Mouse (Mus musculus) NIH3T3 (cell line): ENCODE data around the gene Zbtb44.

ENCODE experiments used
- DNase-seq: peaks from one replicate; pipeline ENCODE4 v3.0.0-alpha.2; 2012; ENCODE audit warnings: low read depth

Zbtb44 gene

GRCm38 (mm10) chr9:31070706-31071105, 40.3 kb downstream of the Zbtb44 start:
- DNase-seq = no peak

GRCm38 (mm10) chr9:31072256-31072655, 41.8 kb downstream of the Zbtb44 start:
- no peak for DNase-seq

GRCm38 (mm10) chr9:31073797-31074196, 43.4 kb downstream of the Zbtb44 start:
- DNase-seq = no peak

- no peak for DNase-seq
Observed at GRCm38 (mm10) chr9:31074836-31075235, 44.4 kb downstream of the Zbtb44 start.

DNA sequence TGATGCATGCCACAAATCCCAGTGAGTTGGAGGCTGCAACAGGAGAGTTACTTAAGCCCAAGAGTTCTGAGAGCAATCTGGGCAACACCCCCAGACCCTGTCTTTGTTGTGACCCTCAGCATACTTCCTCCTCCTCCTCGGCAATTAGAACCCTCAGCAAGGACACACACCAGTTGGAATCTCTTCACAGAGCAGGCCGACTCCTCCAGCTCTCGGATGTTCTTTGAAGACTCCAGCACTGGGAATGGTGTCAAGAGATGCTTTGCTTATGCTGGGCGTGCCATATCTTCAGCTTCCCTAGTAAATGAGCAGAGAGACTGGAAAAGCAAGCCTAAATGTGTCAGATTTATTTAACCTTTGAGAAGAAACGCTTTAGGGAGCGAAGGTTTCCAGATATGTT, 50.3 kb downstream of the Zbtb44 start:
- no peak for DNase-seq

GRCm38 (mm10) chr9:31082054-31082666, 51.7 kb downstream of the Zbtb44 start:
- DNase-seq = peak; percentile 76

- DNase-seq = no peak
Observed at GRCm38 (mm10) chr9:31082771-31083170, 52.3 kb downstream of the Zbtb44 start.

- no peak for DNase-seq
Observed at GRCm38 (mm10) chr9:31085556-31085955, 55.1 kb downstream of the Zbtb44 start.

DNA sequence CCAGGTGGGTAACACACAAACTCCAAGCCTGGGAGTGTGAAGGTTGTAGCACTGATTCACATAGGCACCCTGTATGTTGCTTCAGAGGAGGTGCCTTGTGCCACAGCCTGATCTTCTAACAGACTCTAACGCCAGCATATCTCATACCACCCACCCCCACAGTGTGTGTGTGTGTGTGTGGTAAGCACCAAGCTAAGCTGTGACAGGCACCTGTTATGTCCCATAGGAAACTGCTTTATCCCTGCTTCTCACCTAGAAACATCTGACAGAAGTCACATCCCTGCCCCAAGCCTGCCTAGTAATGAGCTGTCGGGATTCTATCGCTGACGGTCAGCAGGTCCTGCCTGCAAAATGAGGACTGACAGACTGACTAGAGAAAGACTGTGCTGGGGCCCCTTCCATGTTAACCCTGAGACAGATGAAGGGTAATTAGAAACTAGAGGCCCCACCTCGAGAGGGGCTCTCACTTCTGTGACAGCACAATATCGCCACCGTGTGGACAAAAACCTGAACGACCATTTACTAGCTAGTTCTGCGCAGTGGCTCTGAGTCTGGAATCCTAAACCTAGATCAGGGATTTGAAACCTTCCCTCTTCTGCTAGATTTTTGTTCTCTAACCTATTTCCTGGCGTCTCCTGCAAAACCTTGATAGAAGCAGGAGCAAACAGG, 55.8 kb downstream of the Zbtb44 start:
- peak; percentile 75 for DNase-seq

GRCm38 (mm10) chr9:31086754-31087145, 56.3 kb downstream of the Zbtb44 start:
- no peak for DNase-seq

DNA sequence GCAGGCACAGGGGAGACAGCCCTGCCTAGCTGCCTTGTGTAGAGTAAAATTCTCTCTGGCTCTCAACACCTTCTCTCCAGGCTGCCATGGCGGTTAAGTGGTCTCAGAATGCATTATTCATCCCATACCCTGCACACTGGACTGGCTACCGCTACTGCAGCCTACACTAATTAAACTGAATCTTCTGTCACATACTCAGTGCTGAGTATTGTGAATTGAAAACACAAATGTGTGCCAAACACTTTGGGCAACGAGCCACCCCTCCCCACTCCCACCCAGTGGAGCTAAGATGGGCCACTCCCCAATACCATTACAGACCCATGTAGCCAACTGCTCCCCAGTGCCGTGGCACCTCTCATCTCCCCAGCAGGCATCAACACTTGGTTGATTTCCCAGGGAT, 57.0 kb downstream of the Zbtb44 start:
- no peak for DNase-seq

DNA sequence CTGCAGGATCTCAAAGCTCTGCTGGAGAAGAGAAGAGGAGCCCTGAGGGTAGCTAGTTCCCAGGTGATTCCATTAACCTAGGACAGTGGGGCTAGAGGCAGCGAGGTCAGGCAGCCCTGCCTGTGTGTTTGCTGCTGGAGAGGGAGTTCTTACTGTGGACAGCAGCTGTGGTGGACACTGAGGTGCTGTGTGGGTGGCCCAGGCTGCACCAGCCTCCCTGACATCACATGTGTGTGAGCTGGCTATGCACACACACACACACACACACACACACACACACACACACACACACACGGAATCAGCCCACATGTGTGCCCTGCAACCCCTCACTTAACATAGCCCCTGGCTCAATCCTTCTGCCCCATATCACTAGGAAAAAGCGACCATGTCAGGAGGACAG, 57.7 kb downstream of the Zbtb44 start:
- DNase-seq = no peak

GRCm38 (mm10) chr9:31088883-31089282, 58.4 kb downstream of the Zbtb44 start:
- DNase-seq = no peak

DNA sequence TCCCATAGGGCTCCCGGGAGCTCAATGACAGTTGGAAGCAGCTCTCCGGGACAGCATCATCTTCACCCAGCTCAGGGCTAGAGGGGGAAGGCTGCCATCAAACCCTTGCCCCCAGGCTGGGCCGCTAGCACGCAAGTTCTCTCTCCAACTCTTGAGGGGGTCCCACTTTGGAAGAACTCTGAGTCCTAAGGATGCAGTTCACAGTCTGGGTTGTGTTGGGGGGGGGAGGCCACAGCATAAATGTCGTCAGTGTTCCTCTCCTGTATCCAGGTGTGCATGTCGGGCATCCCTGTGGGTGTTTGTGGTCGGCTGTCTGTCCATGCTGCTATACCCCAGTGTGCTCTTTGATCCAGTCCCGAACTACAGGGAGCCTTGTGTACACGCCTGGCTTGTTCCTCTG, 59.1 kb downstream of the Zbtb44 start:
- no peak for DNase-seq

DNA sequence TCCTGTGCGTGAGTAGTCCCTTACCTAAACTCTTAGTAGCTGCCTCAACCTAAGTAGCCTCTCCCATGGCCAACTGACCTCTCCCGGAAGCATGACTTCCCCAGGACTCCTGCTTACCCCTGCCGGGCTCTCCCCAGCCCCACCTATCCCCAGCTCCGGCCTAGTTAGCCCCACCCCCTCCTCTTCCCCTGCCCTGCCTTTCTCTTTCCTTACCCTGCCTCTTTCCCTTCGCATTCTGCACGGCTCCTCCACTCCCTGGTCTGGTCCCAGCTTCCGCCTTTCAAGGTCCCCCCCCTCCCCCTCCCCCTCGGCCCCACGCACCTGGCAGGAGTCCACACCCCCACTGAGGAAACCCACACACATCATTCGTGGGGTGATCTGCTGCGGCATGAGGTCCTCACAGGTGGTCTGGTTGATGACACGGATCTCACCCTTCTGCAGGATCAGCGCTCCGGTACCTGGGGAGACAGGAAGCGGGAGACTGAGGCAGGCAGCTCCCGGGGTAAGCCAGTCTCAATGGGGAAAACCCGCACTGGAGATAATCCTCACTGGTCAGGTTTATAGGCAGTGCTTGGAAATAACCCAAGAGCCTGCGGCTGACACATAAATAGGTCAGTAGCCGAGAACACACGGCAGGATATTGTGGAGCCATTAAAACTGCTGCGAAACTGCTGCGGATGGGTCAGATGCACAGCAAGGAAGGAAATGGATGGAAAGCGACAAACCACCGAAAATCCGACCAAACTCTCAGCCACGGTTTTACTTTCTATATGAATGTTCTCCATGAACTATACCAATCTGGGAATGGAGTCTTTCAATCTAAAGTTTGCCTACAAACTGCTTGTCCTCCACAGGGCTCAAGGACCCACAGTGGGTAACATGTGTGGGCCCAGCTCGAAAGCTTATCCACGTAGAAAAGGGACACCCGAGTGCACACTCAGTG, 59.9 kb downstream of the Zbtb44 start:
- DNase-seq = no peak

- DNase-seq = no peak
Observed at GRCm38 (mm10) chr9:31091162-31091581, 60.7 kb downstream of the Zbtb44 start.

DNA sequence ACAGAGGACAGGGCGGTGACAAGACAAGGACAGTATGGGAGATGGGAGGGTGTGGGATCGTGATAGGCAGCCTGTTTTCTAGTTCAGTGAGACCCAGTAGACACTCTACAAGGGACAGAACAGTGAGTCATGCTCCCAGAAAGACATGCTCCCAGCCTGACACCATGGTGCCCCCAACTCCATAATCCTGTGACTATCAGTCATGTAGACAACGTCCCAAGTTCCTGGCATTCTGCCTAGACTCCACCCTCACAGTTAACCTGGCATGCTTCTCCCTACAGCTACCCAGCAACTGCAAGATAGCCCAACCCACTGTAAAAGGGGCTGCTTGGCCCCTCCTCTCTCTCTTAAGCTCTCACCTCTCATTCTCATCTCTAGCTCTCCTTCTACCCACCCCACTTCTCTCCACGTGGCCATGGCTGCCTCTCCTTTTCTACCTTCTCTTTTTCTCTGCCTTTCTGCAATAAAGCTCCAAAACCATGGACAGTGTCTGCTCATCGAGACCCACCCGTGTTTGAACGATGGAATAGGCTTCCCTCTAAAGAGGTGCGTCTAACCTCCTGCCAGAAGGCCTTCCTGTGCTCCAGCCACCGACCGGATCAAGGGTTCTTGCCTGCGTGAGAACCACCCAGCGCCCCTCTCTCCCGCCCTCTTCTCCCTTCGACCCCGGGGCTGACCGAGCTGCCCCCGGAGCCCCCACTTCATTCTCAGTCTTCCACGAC, 61.8 kb downstream of the Zbtb44 start:
- DNase-seq = no peak

DNA sequence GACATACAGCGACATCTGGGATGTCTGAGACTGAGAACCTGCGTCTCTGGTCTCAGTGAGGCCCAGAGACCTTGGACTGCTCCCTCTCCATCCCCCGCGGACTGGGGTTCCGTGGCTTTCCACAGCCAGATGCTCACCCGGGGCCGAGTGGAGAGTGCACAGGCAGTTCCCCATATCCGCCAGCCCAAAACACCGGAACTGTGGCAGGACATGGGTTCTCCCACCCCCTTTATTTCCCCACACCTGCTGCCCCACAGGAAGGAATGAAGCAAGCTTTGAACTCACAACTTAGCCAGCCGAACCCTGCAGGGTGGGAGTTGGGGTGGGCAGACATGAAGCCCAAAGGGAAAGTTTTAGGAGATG, 62.4 kb downstream of the Zbtb44 start:
- no peak for DNase-seq

DNA sequence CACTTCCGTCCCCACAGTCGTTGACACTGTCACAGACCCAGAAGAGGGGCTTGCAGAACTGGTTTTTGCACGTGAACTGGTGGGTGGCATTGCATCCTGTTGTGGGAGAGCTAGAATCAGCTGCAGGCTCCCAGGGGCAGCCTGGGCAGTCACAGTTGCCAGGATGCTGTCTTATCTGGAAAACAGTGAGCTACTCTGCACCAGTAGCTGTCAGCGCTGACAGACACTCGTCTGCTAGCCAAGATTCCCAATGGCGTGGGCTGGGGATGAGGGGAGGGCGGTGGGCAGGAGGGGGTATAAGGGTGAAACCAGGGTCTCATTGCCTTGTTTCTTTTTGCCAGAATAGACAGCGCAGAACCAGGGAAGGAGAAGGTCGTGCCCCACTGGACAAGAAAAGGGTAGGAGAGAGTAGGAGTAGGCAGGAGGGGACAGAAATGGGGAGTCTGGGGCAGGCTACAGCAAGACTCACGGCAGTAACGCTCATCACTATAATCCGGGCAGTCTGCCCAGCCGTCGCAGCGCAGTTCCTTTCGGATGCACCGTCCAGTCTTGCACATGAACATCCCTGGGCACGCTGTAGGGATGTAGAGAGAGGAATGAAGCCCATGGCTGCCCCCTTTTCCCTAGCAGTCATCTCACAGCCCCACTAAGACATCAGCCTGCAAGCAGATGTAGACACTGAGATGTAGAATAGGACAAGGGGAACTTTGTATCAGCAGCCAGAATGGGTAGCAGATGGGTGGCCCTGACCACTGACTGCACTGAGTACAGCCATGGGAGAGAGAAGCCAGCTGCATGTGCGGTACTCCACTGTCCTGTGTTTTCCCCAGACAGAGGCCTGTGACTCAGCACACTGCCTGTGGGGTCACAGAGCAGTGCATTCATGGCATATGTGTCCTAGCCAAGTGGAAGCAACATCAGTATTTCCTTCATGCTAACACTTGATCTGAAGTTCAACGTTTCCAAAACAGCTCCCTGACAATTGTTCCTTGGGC, 66.9 kb downstream of the Zbtb44 start:
- no peak for DNase-seq

DNA sequence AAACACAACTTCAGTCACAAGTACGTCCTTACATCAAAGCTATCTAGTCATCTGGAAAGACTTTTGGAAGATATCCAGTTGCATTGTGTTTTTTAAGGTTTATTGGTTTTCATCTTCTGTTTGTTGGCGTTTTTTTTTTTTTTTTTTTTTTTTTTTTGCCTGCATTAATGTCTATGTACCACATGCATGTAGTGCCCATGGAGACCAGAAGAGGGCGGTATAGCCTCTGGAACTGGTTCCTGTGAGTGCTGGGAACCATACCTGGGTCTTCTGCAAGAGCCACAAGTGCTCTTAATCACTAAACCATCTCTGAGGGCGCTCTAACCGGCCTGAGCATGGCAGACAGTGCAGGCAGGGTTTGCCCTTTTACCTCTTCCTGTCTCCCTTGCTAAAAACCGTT, 67.7 kb downstream of the Zbtb44 start:
- DNase-seq = no peak

- DNase-seq = no peak
Observed at GRCm38 (mm10) chr9:31108464-31108863, 78.0 kb downstream of the Zbtb44 start.
